Mouse (Mus musculus): ENCODE data around the gene Sh3bgrl.

- TF ChIP-seq POLR2A (IDR thresholded peaks at IDR 0.05; ENCODE audit: low read depth, low read length) (no peak), BHLHE40 (IDR thresholded peaks at IDR 0.05; ENCODE audit: low read depth, low read length) (no peak), CTCF (conservative IDR thresholded peaks at IDR 0.05 in 1 of 2, IDR thresholded peaks at IDR 0.05 in 1 of 2; ENCODE audit: low read depth in 2 of 2, low read length in 2 of 2) (no peak), USF1 (IDR thresholded peaks at IDR 0.05; ENCODE audit: low read depth, low read length) (no peak), USF2 (conservative IDR thresholded peaks at IDR 0.05; ENCODE audit: low read depth, low read length) (no peak), TBP (conservative IDR thresholded peaks at IDR 0.05; ENCODE audit: low read depth, low read length) (no peak), POLR2AphosphoS2 (IDR thresholded peaks at IDR 0.05; ENCODE audit: low read depth, low read length) (no peak), MAX (IDR thresholded peaks at IDR 0.05; ENCODE audit: low read length) (no peak), EP300 (IDR thresholded peaks at IDR 0.05; ENCODE audit: low read length) (no peak), CHD1 (IDR thresholded peaks at IDR 0.05; ENCODE audit: low read depth, low read length) (no peak), ZNF384 (IDR thresholded peaks at IDR 0.05; ENCODE audit: low read depth, low read length) (no peak), TCF12 (IDR thresholded peaks at IDR 0.05; ENCODE audit: low read depth, low read length) (no peak)
Measured at GRCm38 (mm10) chrX:109228720-109229119, 133.6 kb downstream of the Sh3bgrl start.

Measured in CH12.LX (cell line).